Mouse (Mus musculus) cerebellum, adult 9-10 months (tissue): ENCODE results near the gene Sec61b.

Source experiments
- DNase-seq: peaks from one replicate; pipeline ENCODE4 v3.0.0; 2022

The Sec61b gene

GRCm38 (mm10) chr4:47473968-47474729 lies at the start of gene Sec61b, which contains the start of gene Alg2:
TSS of gene Sec61b (plus strand) at chr4:47474658.
TSS of gene Alg2 (minus strand) at chr4:47474333.
- DNase-seq = peak; percentile 99

- no peak for DNase-seq
These were observed 49.1 kb upstream of the Sec61b start for GRCm38 (mm10) chr4:47425247-47425830.

GRCm38 (mm10) chr4:47427606-47428005 lies 46.9 kb upstream of the Sec61b start:
- no peak for DNase-seq

- DNase-seq = no peak
These were observed 43.9 kb upstream of the Sec61b start for GRCm38 (mm10) chr4:47430557-47430956.

- no peak for DNase-seq
These were observed 43.4 kb upstream of the Sec61b start for GRCm38 (mm10) chr4:47431081-47431480.

GRCm38 (mm10) chr4:47432766-47433165 lies 41.7 kb upstream of the Sec61b start:
- DNase-seq = no peak

- no peak for DNase-seq
These were observed 39.3 kb upstream of the Sec61b start for GRCm38 (mm10) chr4:47435131-47435530.

GRCm38 (mm10) chr4:47435566-47436360 lies 38.7 kb upstream of the Sec61b start:
- no peak for DNase-seq

GRCm38 (mm10) chr4:47437365-47438340 lies 36.8 kb upstream of the Sec61b start:
- peak; percentile 91 for DNase-seq

GRCm38 (mm10) chr4:47438956-47439355 lies 35.5 kb upstream of the Sec61b start:
- no peak for DNase-seq

- no peak for DNase-seq
These were observed 33.5 kb upstream of the Sec61b start for GRCm38 (mm10) chr4:47440951-47441350.

GRCm38 (mm10) chr4:47448526-47448925 lies 25.9 kb upstream of the Sec61b start:
- DNase-seq = no peak

- DNase-seq = no peak
These were observed 25.3 kb upstream of the Sec61b start for GRCm38 (mm10) chr4:47449116-47449515.

GRCm38 (mm10) chr4:47449586-47450522 lies 24.6 kb upstream of the Sec61b start:
- no peak for DNase-seq

GRCm38 (mm10) chr4:47467196-47467595 lies 7.3 kb upstream of the Sec61b start:
- DNase-seq = no peak

GRCm38 (mm10) chr4:47473586-47473967 lies 881 bp upstream of the Sec61b start:
- DNase-seq = peak; percentile 68

- no peak for DNase-seq
These were observed 529 bp downstream of the Sec61b start for GRCm38 (mm10) chr4:47474730-47475643.

GRCm38 (mm10) chr4:47477539-47477938 lies 3.1 kb downstream of the Sec61b start:
- no peak for DNase-seq

GRCm38 (mm10) chr4:47480095-47480494 lies 5.6 kb downstream of the Sec61b start:
- DNase-seq = no peak

- DNase-seq = no peak
These were observed 6.1 kb downstream of the Sec61b start for GRCm38 (mm10) chr4:47480576-47480975.
